Mouse (Mus musculus): ENCODE data around the gene Tpx2.
A peak's percentile ranks its signal among the peaks of the same experiment; 100 is the strongest.

The Tpx2 gene

GRCm38 (mm10) chr2:152863346-152863745, 15.6 kb downstream of the Tpx2 start:
- no peak for DNase-seq (ENCODE audit: low spot score)

- DNase-seq (ENCODE audit: low spot score), result no peak
These were observed 30.5 kb downstream of the Tpx2 start for GRCm38 (mm10) chr2:152878239-152878638.

GRCm38 (mm10) chr2:152880898-152881297, 33.1 kb downstream of the Tpx2 start:
- no peak for DNase-seq (ENCODE audit: low spot score)

- DNase-seq (ENCODE audit: low spot score), result no peak
These were observed 36.4 kb downstream of the Tpx2 start for GRCm38 (mm10) chr2:152884101-152884645.

- no peak for DNase-seq (ENCODE audit: low spot score)
These were observed 39.5 kb downstream of the Tpx2 start for GRCm38 (mm10) chr2:152887230-152887629.

- DNase-seq (ENCODE audit: low spot score), result no peak
These were observed 41.0 kb downstream of the Tpx2 start for GRCm38 (mm10) chr2:152888774-152889173.

- DNase-seq (ENCODE audit: low spot score), result no peak
These were observed 48.1 kb downstream of the Tpx2 start for GRCm38 (mm10) chr2:152895834-152896233.

GRCm38 (mm10) chr2:152896926-152897325, 49.2 kb downstream of the Tpx2 start:
- no peak for DNase-seq (ENCODE audit: low spot score)

GRCm38 (mm10) chr2:152899011-152899410, 51.2 kb downstream of the Tpx2 start:
- no peak for DNase-seq (ENCODE audit: low spot score)

GRCm38 (mm10) chr2:152901296-152901695, 53.5 kb downstream of the Tpx2 start:
- DNase-seq (ENCODE audit: low spot score), result no peak

- no peak for DNase-seq (ENCODE audit: low spot score)
These were observed 54.9 kb downstream of the Tpx2 start for GRCm38 (mm10) chr2:152902658-152903057.

- DNase-seq (ENCODE audit: low spot score), result no peak
These were observed 55.8 kb downstream of the Tpx2 start for GRCm38 (mm10) chr2:152903586-152903985.

- DNase-seq (ENCODE audit: low spot score), result no peak
These were observed 56.4 kb downstream of the Tpx2 start for GRCm38 (mm10) chr2:152904127-152904643.

- no peak for DNase-seq (ENCODE audit: low spot score)
These were observed 57.5 kb downstream of the Tpx2 start for GRCm38 (mm10) chr2:152905036-152905829.

- no peak for DNase-seq (ENCODE audit: low spot score)
These were observed 58.7 kb downstream of the Tpx2 start for GRCm38 (mm10) chr2:152906274-152907037.

- DNase-seq (ENCODE audit: low spot score), result no peak
These were observed 59.6 kb downstream of the Tpx2 start for GRCm38 (mm10) chr2:152907114-152907943.

- DNase-seq (ENCODE audit: low spot score), result no peak
These were observed 62.1 kb downstream of the Tpx2 start for GRCm38 (mm10) chr2:152909848-152910247.

- DNase-seq (ENCODE audit: low spot score), result no peak
These were observed 63.3 kb downstream of the Tpx2 start, which contains the start of gene Mylk2 for GRCm38 (mm10) chr2:152911031-152911430. Mylk2 (plus strand) TSS chr2:152911352.

GRCm38 (mm10) chr2:152911432-152911831, 63.7 kb downstream of the Tpx2 start:
- no peak for DNase-seq (ENCODE audit: low spot score)

GRCm38 (mm10) chr2:152913471-152913870, 65.7 kb downstream of the Tpx2 start:
- no peak for DNase-seq (ENCODE audit: low spot score)

- DNase-seq (ENCODE audit: low spot score), result peak; percentile 70
These were observed 66.8 kb downstream of the Tpx2 start for GRCm38 (mm10) chr2:152914310-152915120.

Measured in ovary, adult 18-20 months (tissue).